Mouse (Mus musculus) lung, adult 2 months (tissue): ENCODE measurements around the gene Zranb1.

Experiments
- CTCF ChIP-seq: fragments of 200-500 bp; IDR thresholded peaks from 2 replicates; pipeline ENCODE4 v1.5.1; 2011; ENCODE audit warnings: mild to moderate bottlenecking, low read length, control low read depth; ENCODE audit not compliant: insufficient read depth
- POLR2A ChIP-seq: fragments of 200-500 bp; IDR thresholded peaks from 2 replicates; pipeline ENCODE4 v1.6.1; 2011; ENCODE audit warnings: low read depth, mild to moderate bottlenecking, control low read depth, low read length, borderline replicate concordance; ENCODE audit errors: extremely low read depth

DNA sequence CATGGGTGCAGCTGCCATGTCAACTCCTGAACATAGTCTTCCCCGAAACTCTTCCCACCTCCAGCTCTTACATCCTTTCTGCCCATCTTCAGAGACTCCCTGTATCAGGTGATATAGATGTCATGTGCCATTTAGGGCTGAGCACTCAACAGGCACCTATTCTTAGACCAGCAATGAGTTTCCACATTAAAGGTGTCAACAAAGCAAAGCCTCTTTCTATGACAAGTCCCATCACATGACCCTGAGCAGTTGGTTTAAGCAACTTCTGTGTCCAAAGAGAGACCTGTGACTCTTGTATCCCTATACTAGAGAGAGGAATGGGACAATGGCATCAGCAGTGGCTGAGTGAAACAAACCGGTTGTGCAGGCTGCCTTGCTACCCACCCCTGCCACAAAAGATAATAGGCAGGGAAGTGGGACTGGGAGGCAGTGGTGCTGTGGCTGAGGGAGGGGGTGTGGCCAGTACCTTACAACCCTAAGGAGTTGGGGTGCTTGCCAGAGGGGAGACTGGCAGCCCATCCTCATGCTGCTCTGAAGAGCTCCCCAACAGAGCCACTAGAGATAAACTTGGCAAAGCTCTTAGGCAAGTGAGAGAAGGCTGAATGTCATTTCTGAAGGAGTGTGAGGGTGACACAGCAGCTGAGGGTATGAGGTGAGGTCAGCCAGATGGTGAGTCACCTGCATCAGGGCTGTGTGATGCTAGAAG is 30.0 kb upstream of the Zranb1 start:
- TF ChIP-seq POLR2A: no peak
- TF ChIP-seq CTCF: no peak
